Mouse (Mus musculus) CH12.LX (cell line): ENCODE results near the gene Trpv4. TPM values are rescaled to one million over a fixed set of nuclear protein-coding genes. Genes with fewer than 3 reads are reported as not detected.

Experiments used
- DNase-seq: peaks from one replicate; pipeline ENCODE4 v3.0.0-alpha.2; 2013; ENCODE audit errors: extremely low read depth
- H3K27ac ChIP-seq: 2 replicates; pipeline ENCODE4 v1.5.1; 2012; ENCODE audit warnings: low read depth, mild to moderate bottlenecking, control low read depth, moderate library complexity; ENCODE audit not compliant: insufficient read depth
- H3K27me3 ChIP-seq: replicated peaks from 2 replicates; pipeline ENCODE3; 2012; ENCODE audit warnings: inconsistent platforms
- H3K36me3 ChIP-seq, 2 experiments: replicated peaks in 1 of 2; 2 replicates each; pipeline versions ENCODE3 to v1.6.1; 2012; ENCODE audit warnings: inconsistent platforms in 1 of 2, low read length in 1 of 2, mild to moderate bottlenecking in 1 of 2, mixed read lengths in 1 of 2, moderate library complexity in 1 of 2; ENCODE audit not compliant: control insufficient read depth in 1 of 2, insufficient read depth in 1 of 2
- H3K4me1 ChIP-seq, 2 experiments: 2 replicates each; pipeline ENCODE4 v1.6.1; 2012; ENCODE audit warnings: inconsistent platforms in 1 of 2, moderate library complexity in 1 of 2; ENCODE audit not compliant: insufficient read depth in 2 of 2, control insufficient read depth in 1 of 2
- H3K4me2 ChIP-seq: 2 replicates; pipeline ENCODE4 v1.6.1; 2012; ENCODE audit warnings: low read depth, mild to moderate bottlenecking, control low read depth; ENCODE audit not compliant: poor library complexity, insufficient read depth, severe bottlenecking
- H3K4me3 ChIP-seq, 3 experiments: fragments of 150-350 bp in 1 of 3; sonication (generic) in 1 of 3; replicated peaks in 1 of 3; 2 replicates each; pipeline versions ENCODE3 to v1.5.1; 2011 to 2012; ENCODE audit warnings: low read depth in 2 of 3, low read length in 2 of 3, mild to moderate bottlenecking in 2 of 3, moderate library complexity in 2 of 3, control low read depth in 1 of 3, improper control_type of control experiment in 1 of 3, inconsistent platforms in 1 of 3, mixed read lengths in 1 of 3; ENCODE audit not compliant: poor library complexity in 1 of 3
- H3K79me2 ChIP-seq: replicated peaks from 2 replicates; pipeline ENCODE4 v1.6.1; 2012; ENCODE audit warnings: mild to moderate bottlenecking, moderate library complexity; ENCODE audit not compliant: control insufficient read depth, poor library complexity, insufficient read depth, severe bottlenecking; ENCODE audit errors: extremely low read depth
- H3K9ac ChIP-seq: 2 replicates; pipeline ENCODE4 v1.6.1; 2012; ENCODE audit warnings: low read depth, mild to moderate bottlenecking, control low read depth, moderate library complexity; ENCODE audit not compliant: insufficient read depth
- H3K9me3 ChIP-seq: replicated peaks from 2 replicates; pipeline ENCODE3; 2012; ENCODE audit warnings: low read length, inconsistent platforms, mixed read lengths
- BHLHE40 ChIP-seq: IDR thresholded peaks from 2 replicates; pipeline ENCODE4 v1.6.1; 2011; ENCODE audit warnings: mild to moderate bottlenecking, low read depth, low read length, improper control_type of control experiment
- CHD1 ChIP-seq: IDR thresholded peaks from 2 replicates; pipeline ENCODE4 v1.6.1; 2012; ENCODE audit warnings: low read depth, low read length, improper control_type of control experiment, inconsistent platforms
- CHD2 ChIP-seq: IDR thresholded peaks from 2 replicates; pipeline ENCODE4 v1.6.1; 2011; ENCODE audit warnings: low read length, improper control_type of control experiment
- CTCF ChIP-seq, 2 experiments: IDR thresholded peaks in 1 of 2; conservative IDR thresholded peaks in 1 of 2; 2 replicates each; pipeline ENCODE4 v1.5.1; 2011 to 2012; ENCODE audit warnings: low read depth in 2 of 2, low read length in 2 of 2, improper control_type of control experiment in 1 of 2, inconsistent platforms in 1 of 2, mild to moderate bottlenecking in 1 of 2, moderate library complexity in 1 of 2
- ELF1 ChIP-seq: IDR thresholded peaks from 2 replicates; pipeline ENCODE4 v1.6.1; 2014; ENCODE audit warnings: low read depth, mild to moderate bottlenecking, inconsistent platforms, low read length, improper control_type of control experiment
- EP300 ChIP-seq: IDR thresholded peaks from 2 replicates; pipeline ENCODE4 v1.6.1; 2011; ENCODE audit warnings: low read length, improper control_type of control experiment
- ETS1 ChIP-seq: conservative IDR thresholded peaks from 2 replicates; pipeline ENCODE4 v1.6.1; 2012; ENCODE audit warnings: low read depth, mild to moderate bottlenecking, inconsistent platforms, low read length, improper control_type of control experiment, moderate library complexity
- GABPA ChIP-seq: IDR thresholded peaks from 2 replicates; pipeline ENCODE4 v1.6.1; 2012; ENCODE audit warnings: low read depth, low read length, improper control_type of control experiment, inconsistent platforms; ENCODE audit not compliant: insufficient replicate concordance
- HCFC1 ChIP-seq: IDR thresholded peaks from 2 replicates; pipeline ENCODE4 v1.6.1; 2012; ENCODE audit warnings: low read depth, mild to moderate bottlenecking, inconsistent platforms, low read length, improper control_type of control experiment
- IRF4 ChIP-seq: IDR thresholded peaks from 2 replicates; pipeline ENCODE4 v1.6.1; 2014; ENCODE audit warnings: low read depth, mild to moderate bottlenecking, inconsistent platforms, low read length, improper control_type of control experiment
- JUN ChIP-seq: IDR thresholded peaks from 2 replicates; pipeline ENCODE4 v1.6.1; 2011; ENCODE audit warnings: low read depth, mild to moderate bottlenecking, low read length, improper control_type of control experiment, moderate library complexity; ENCODE audit not compliant: insufficient read depth
- JUND ChIP-seq: conservative IDR thresholded peaks from 2 replicates; pipeline ENCODE4 v1.6.1; 2011; ENCODE audit warnings: low read depth, low read length, improper control_type of control experiment
- MAX ChIP-seq: IDR thresholded peaks from 2 replicates; pipeline ENCODE4 v1.6.1; 2011; ENCODE audit warnings: low read length, improper control_type of control experiment
- MEF2A ChIP-seq: IDR thresholded peaks from 2 replicates; pipeline ENCODE4 v1.6.1; 2014; ENCODE audit warnings: low read depth, mild to moderate bottlenecking, inconsistent platforms, low read length, improper control_type of control experiment, borderline replicate concordance
- MXI1 ChIP-seq: IDR thresholded peaks from 2 replicates; pipeline ENCODE4 v1.6.1; 2011; ENCODE audit warnings: mild to moderate bottlenecking, low read depth, low read length, improper control_type of control experiment
- NELFE ChIP-seq: IDR thresholded peaks from 2 replicates; pipeline ENCODE4 v1.6.1; 2011; ENCODE audit warnings: low read depth, low read length, improper control_type of control experiment
- NRF1 ChIP-seq: IDR thresholded peaks from 2 replicates; pipeline ENCODE4 v1.6.1; 2014; ENCODE audit warnings: low read depth, mild to moderate bottlenecking, inconsistent platforms, low read length, improper control_type of control experiment, moderate library complexity
- PAX5 ChIP-seq: IDR thresholded peaks from 2 replicates; pipeline ENCODE4 v1.6.1; 2012; ENCODE audit warnings: low read length, inconsistent platforms, mixed read lengths
- RAD21 ChIP-seq: IDR thresholded peaks from 2 replicates; pipeline ENCODE4 v1.6.1; 2011; ENCODE audit warnings: low read depth, mild to moderate bottlenecking, low read length, improper control_type of control experiment, moderate library complexity
- SIN3A ChIP-seq: IDR thresholded peaks from 2 replicates; pipeline ENCODE4 v1.6.1; 2012; ENCODE audit warnings: low read length, improper control_type of control experiment, inconsistent platforms
- SMC3 ChIP-seq: IDR thresholded peaks from 2 replicates; pipeline ENCODE4 v1.6.1; 2011; ENCODE audit warnings: low read depth, low read length, improper control_type of control experiment
- TBP ChIP-seq: conservative IDR thresholded peaks from 2 replicates; pipeline ENCODE4 v1.6.1; 2011; ENCODE audit warnings: low read depth, low read length, improper control_type of control experiment
- TCF12 ChIP-seq: IDR thresholded peaks from 2 replicates; pipeline ENCODE4 v1.6.1; 2014; ENCODE audit warnings: low read depth, mild to moderate bottlenecking, inconsistent platforms, low read length, improper control_type of control experiment
- UBTF ChIP-seq: IDR thresholded peaks from 2 replicates; pipeline ENCODE4 v1.6.1; 2012; ENCODE audit warnings: low read depth, mild to moderate bottlenecking, inconsistent platforms, low read length, improper control_type of control experiment, moderate library complexity
- USF1 ChIP-seq: IDR thresholded peaks from 2 replicates; pipeline ENCODE4 v1.6.1; 2014; ENCODE audit warnings: low read depth, mild to moderate bottlenecking, inconsistent platforms, low read length, improper control_type of control experiment
- USF2 ChIP-seq: conservative IDR thresholded peaks from 2 replicates; pipeline ENCODE4 v1.6.1; 2011; ENCODE audit warnings: low read depth, low read length, improper control_type of control experiment
- ZC3H11A ChIP-seq: IDR thresholded peaks from 2 replicates; pipeline ENCODE4 v1.6.1; 2012; ENCODE audit warnings: low read depth, mild to moderate bottlenecking, inconsistent platforms, low read length, improper control_type of control experiment
- ZKSCAN1 ChIP-seq: IDR thresholded peaks from 2 replicates; pipeline ENCODE4 v1.6.1; 2012; ENCODE audit warnings: low read depth, inconsistent platforms, low read length, improper control_type of control experiment, borderline replicate concordance
- ZMIZ1 ChIP-seq: IDR thresholded peaks from 2 replicates; pipeline ENCODE4 v1.6.1; 2012; ENCODE audit warnings: low read depth, mild to moderate bottlenecking, inconsistent platforms, low read length, improper control_type of control experiment
- ZNF384 ChIP-seq: IDR thresholded peaks from 2 replicates; pipeline ENCODE4 v1.6.1; 2012; ENCODE audit warnings: low read depth, low read length, improper control_type of control experiment, inconsistent platforms
- dilution Hi-C: fragments of 300-500 bp; cut with MboI; formaldehyde crosslinking; loops from 2 replicates; pipeline ENCODE4 v1.14.3; 2020; ENCODE audit warnings: low sequenced_read_pairs; ENCODE audit not compliant: extremely low pct_unique_long_range_greater_than_20kb, extremely low pct_ligation_motif_present
- in situ Hi-C: fragments of 300-500 bp; cut with MboI; formaldehyde crosslinking; loops from 3 replicates; pipeline ENCODE4 v1.14.3; 2019; ENCODE audit warnings: low sequenced_read_pairs, low pct_ligation_motif_present, low pct_unique_long_range_greater_than_20kb, mixed read lengths
- polyA plus RNA-seq: library from polyadenylated mRNA; unstranded; fragments of >175 nt; gene quantifications from 2 replicates; pipeline ENCODE4 v1.2.1, GENCODE M21; 2012; ENCODE audit warnings: low read depth; ENCODE audit not compliant: insufficient read length
- total RNA-seq, 2 experiments: library from RNA; depleted of rRNA; stranded (reverse); fragments of 300-350 nt in 1 of 2; fragments of >200 nt in 1 of 2; gene quantifications; 2 replicates each; pipeline ENCODE4 v1.2.3; 2012 to 2014

Trpv4 gene
- total and polyA plus RNA-seq, 3 experiments, result 0.24 TPM; not detected in 2

GRCm38 (mm10) chr5:114696939-114697338 lies 38.7 kb upstream of the Trpv4 start:
- Histone ChIP-seq H3K9ac (no peak overlapping the region), H3K4me1 (peaks cover 0 to 6% of the 10 kb centered on the region in 2 experiments; a peak in 2 of 4 replicates), H3K79me2 (no peaks in the 10 kb centered on the region), H3K9me3 (no peaks in the 10 kb centered on the region)
- no peak for DNase-seq
- no peak for TF ChIP-seq ETS1
- no peak for TF ChIP-seq ZC3H11A
- no peak for TF ChIP-seq MEF2A
- no peak for TF ChIP-seq RAD21
- TF ChIP-seq USF2, result no peak
- TF ChIP-seq NRF1, result no peak
- no peak for TF ChIP-seq USF1
- no peak for TF ChIP-seq HCFC1
- TF ChIP-seq CHD2, result no peak
- TF ChIP-seq NELFE, result no peak
- no peak for TF ChIP-seq BHLHE40
- TF ChIP-seq IRF4, result no peak
- TF ChIP-seq UBTF, result no peak
- TF ChIP-seq, all 38 proteins: peak for 0
- dilution Hi-C loops, result no loop called here
- Histone ChIP-seq H3K36me3 (no peaks in the 10 kb centered on the region), H3K27ac (no peak overlapping the region), H3K4me3 (no peak overlapping the region), H3K4me2 (no peak overlapping the region), H3K27me3 (peaks cover 14% of the 10 kb centered on the region)
- in situ Hi-C loops, result no loop called here

- Histone ChIP-seq H3K4me1 (peaks cover 4 to 8% of the 10 kb centered on the region in 2 experiments; a peak in 3 of 4 replicates), H3K4me3 (no peak overlapping the region), H3K27me3 (peaks cover 14% of the 10 kb centered on the region), H3K9ac (no peak overlapping the region), H3K79me2 (no peaks in the 10 kb centered on the region), H3K36me3 (no peaks in the 10 kb centered on the region), H3K4me2 (no peak overlapping the region), H3K27ac (no peak overlapping the region), H3K9me3 (no peaks in the 10 kb centered on the region)
- dilution Hi-C loops (no loop called here), in situ Hi-C loops (no loop called here)
- DNase-seq, result peak; percentile 38
- no peak for TF ChIP-seq NELFE
- TF ChIP-seq GABPA, result no peak
- TF ChIP-seq EP300, result no peak
- no peak for TF ChIP-seq MXI1
- no peak for TF ChIP-seq TBP
- TF ChIP-seq CHD1, result no peak
- TF ChIP-seq UBTF, result no peak
- TF ChIP-seq BHLHE40, result no peak
- TF ChIP-seq SMC3, result peak; percentile 53
- TF ChIP-seq ELF1, result no peak
- no peak for TF ChIP-seq ZNF384
- TF ChIP-seq ZC3H11A, result no peak
- TF ChIP-seq CTCF (conservative IDR thresholded peaks at IDR 0.05 in 1 of 2, IDR thresholded peaks at IDR 0.05 in 1 of 2; ENCODE audit: low read depth in 2 of 2, low read length in 2 of 2), result peak in 1 of 2 experiments; percentile 57; a peak in 2 of 4 replicates
- TF ChIP-seq USF1, result no peak
- TF ChIP-seq NRF1, result no peak
- no peak for TF ChIP-seq JUND
- peak; percentile 42 for TF ChIP-seq RAD21
- TF ChIP-seq PAX5, result no peak
- TF ChIP-seq TCF12, result no peak
- no peak for TF ChIP-seq ZMIZ1
- TF ChIP-seq JUN, result no peak
- TF ChIP-seq SIN3A, result no peak
- TF ChIP-seq CHD2, result no peak
- TF ChIP-seq ZKSCAN1, result no peak
- TF ChIP-seq MAX, result no peak
Measured at GRCm38 (mm10) chr5:114695775-114696174, 37.6 kb upstream of the Trpv4 start.
